Mouse (Mus musculus): ENCODE results near the gene Naxd.
"Not testable (repeated sequence)": the region's sequence is repeated elsewhere in the genome, so short reads cannot be mapped to it uniquely, and the experiment has no call there.

The Naxd gene

DNA sequence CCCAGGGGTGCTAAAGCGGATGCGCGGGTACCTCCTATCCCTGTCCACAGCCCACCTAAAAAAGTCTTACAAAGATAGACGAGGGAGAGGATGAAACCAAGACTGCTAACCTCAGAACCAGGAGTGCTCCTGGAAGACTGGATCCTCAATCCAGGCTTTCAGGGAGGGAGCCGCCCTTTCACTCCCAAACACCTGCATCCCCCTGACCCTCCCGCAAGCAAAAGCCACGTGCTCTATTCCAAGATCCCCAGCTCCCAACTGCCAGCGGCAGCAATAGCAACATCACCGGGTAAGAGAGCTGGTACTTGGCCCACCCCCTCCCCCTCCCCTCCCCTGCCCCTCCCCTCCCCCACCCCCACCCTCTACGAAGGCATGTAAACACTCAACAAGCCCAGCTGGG lies 21.9 kb upstream of the Naxd start:
- no peak for DNase-seq

- DNase-seq, result no peak
These were observed 21.4 kb upstream of the Naxd start for GRCm38 (mm10) chr8:11475876-11476275.

DNA sequence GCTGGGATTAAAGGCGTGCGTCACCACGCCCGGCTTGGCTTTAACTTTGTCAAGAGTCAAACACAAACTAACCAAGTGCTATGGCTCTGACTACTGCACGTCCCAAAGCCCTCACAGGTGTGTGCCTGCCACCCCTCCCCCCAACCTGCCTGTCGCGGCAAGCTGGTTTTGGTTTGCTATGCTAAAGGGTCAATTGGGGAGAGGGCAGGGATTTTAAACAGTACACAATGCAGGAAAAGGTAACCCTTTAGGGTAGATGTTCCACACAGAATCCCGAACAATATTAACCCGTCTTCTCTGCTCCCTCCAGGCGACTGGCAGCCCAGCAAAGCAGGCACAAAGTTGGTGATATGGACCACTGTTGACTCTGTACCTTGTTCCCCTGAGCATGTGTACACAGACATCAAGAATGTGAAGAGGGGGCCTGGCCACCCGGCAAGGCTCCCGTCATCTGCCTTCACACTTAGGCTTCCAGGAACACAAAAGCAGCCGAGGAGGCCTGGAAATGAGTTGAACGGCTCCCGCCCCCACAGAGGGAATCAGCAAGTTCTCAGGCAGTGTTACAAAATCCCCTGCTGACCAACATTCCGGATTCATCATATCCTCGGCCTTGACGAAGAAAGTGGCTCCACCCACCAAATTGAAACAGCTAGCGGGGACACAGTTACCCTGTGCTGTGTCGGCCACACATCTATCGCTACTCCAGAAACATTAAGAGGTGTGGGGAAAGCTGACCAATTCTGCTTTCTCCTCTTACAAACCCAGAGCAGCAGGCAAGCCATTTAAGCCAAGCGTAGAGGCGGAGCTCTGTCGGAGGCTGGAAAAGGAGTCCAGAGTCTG lies 20.7 kb upstream of the Naxd start:
- no peak for DNase-seq

DNA sequence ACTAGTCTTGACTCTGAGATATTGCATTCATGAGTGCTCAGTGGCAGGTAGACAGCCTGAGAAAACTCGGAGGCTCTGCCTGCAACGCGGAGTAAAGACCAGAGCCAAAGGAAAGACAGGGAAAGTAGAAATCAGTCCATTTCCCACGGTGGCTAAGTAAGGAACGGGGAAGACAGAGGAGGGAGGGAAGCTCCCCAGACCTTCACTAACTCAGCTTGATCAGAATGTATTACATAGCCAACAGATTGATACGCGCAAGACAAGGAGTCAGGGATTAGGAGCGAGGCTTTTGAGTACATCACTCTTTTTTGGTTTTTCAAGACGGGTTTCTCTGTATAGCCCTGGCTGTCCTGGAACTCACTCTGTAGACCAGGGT lies 20.1 kb upstream of the Naxd start:
- DNase-seq, result no peak

- peak; percentile 56 for DNase-seq
These were observed 19.2 kb upstream of the Naxd start, which contains the start of gene Rab20 for GRCm38 (mm10) chr8:11477811-11478761. Rab20 (minus strand) TSS chr8:11478710.

DNA sequence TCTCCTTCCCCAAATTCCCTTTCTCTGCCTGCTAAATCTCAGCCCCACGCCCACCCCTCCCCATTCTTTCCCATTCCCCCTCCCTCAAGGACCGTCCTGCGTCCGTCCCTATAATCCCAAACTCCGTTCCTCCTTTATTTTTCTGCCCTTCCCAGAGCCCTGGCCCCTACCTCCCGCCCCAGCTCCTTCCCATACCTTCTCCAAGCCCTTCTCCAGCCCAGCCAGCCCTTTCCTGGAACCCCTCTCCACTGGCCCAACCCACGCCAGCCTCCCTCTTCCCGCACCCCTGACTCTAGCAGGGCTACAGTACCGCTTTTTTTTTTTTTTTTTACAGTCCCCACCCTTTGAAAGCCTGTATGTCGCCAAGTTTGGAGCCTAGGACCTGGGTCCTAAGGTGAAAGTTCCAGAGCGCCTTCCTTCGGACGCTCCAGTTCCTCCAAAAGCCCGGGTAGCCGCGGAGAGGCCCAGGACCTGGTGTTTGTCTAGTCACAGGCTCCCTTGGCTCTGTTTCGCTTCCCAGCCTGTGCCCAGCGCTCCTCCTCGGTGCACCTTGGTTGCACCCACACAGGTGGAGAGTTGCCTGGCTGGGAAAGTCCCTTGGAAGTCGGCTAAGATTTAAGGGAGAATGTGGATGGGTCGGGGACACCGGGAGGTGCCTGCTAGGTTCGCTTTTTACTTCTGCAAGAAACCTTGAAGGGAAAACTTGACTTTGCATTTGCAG lies 18.3 kb upstream of the Naxd start:
- DNase-seq, result no peak

GRCm38 (mm10) chr8:11479591-11479990 lies 17.7 kb upstream of the Naxd start:
- no peak for DNase-seq

DNA sequence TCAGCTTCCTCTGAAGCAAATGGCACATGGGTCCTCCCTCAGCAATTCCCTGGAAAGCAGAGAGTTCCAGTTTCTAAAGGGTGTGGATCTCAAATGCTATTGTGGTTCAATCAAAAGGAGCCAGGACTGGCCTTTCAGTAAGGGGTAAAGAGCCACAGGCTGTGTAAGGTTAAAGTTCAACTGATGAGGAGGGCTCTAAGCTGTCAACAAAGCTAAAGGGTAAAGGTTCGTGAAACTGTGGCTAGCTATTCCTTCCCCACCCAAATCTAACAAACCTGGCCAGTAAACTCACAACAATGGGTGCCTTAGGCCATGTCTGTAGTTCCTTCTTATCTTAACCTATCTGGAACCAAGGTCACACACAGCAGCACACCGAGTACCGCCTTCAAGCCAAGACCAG lies 15.4 kb upstream of the Naxd start:
- no peak for DNase-seq

DNA sequence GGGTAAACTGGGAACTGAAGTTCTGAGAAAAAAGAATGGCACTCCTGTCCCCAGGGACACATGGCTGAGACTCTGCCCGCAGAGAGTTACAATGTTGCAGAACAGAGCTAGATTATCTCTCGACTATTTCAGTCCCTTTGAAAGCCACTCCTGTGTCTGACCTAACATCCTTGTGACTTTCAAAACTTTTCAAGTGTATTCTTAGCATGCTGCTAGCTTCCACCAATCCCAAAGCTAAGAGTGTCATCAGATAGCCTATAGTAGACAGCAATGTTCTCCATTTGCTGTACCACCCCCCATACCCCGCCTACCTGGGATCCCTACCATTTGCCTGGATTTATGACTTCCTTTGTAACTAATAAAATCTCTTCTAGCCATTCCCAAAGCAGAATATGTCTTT lies 14.8 kb upstream of the Naxd start:
- no peak for DNase-seq

DNA sequence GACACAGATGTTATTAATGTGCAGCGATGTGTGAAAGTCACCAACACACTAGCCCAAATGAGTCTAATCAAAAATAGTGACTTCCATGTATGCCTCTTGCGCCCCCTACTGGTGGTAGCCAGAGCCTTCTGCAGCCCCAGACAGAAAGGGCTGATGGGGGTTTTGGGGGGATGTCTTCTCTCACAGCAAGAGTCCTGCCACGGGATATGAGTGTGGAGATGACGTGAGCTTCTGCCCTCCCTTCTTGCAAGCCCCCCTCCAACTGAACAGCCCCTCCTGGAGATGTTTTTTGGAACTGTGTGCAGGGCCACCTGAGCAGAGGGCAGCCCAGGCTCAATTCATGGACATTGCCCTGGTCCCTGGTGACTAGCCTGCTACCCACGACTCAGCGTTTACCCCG lies 11.2 kb upstream of the Naxd start:
- DNase-seq, result peak; percentile 84

DNA sequence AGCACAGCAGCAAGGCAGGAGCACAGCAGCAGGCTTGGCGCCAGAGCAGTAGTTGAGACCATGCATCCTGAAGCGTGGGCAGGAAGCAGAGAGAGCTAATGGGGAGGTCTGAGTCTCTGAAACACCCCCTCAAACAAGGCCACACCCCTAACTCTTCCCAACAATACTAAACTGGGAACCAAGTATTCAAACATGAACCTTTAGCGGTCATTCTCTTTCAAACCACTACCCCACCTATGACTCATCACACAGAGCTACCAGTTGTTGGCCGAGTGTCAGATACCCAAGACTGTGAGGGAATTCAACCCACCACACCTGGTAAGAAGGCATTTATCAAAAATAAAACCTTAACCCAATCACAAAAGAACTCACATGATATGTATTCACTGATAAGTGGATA lies 10.1 kb upstream of the Naxd start:
- no peak for DNase-seq

DNA sequence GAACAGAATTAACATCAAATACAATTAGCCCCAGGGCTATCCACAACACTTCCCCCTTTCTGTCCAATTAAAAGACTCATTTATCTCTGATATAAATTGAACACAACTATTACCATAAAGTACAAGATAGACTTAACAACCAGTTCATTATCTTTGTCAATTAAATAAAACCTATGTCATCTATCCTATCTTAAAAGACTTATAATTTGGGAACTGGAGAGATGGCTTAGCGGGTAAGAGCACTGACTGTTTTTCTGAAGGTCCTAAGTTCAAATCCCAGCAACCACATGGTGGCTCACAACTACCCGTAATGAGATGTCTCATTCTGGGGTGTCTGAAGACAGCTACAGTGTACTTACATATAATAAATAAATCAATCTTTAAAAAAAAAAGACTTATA lies 5.0 kb upstream of the Naxd start:
- DNase-seq, result not testable (repeated sequence)

DNA sequence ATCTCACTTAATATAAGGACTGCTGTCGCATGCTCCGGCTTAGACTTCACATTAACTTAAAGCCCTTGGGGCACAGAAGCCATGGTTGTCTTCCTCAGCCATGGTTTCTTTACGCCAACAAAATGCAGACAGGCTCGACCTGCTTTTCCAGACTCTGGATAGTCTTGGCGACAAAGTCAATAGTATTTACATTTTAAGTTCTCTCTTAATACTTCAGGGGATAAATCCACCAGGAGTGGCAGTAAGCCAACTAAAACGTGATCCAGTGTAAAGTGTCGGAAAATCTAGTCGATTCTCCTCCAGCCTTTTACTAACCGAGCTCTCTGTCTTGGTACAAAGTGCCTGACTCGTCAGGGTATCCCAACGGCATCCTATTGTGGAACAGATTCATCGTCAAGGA lies 975 bp downstream of the Naxd start:
- no peak for DNase-seq

GRCm38 (mm10) chr8:11498786-11499485 lies 1.6 kb downstream of the Naxd start:
- no peak for DNase-seq

DNA sequence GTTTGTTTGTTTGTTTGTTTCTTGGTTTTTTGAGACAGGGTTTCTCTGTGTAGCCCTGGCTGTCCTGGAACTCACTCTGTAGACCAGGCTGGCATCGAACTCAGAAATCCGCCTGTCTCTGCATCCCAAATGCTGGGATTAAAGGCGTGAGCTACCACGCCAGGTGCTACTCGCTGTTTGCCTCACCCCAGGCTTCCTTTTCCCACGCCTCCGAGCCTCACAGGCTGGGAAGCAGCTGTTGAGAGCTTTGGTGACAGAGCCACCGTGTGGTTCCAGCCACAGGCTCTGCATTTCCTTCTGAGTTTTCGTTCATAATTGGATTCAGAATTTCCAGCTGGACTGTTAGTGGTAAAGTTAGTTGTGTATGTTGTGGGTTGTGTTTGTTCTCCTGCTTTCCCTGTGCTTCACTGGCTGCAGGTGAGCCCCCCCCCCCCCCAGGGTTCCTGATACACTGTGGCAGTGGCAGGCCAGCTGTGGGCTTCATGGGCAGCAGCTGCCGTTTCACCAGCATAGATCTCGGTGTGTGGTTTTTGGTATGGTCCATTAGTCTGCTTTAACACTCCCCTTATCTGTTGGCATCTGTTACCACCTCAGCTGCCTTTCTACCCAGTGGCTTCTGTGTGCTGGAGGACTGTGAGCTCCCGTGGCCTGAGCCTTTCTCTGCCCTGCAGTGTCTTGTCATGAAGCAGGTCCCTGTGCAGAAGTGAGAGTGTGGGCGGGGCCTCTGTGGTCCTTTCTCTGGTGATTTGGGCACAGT lies 6.3 kb downstream of the Naxd start:
- DNase-seq, result no peak

DNA sequence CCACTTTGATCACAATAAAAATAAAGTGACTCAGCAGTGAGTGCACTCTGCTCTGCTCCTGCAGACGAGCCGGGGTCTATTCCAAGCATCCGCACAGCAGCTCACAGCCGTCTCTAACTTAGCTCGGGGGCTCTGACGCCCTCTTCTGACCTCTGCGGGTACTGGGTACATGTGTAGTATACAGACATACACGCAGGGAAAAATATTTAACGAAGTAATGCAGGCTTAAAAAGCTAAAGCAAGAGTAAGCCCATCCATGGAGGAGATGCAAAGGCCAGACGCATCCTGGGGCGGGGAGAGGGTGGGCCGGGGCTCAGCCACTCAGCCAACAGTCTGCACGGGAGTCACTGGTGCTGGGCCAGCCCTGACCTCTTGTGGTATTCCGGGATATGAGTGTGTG lies 8.8 kb downstream of the Naxd start:
- no peak for DNase-seq

- DNase-seq, result peak; percentile 66
These were observed 9.5 kb downstream of the Naxd start for GRCm38 (mm10) chr8:11506802-11507201.

DNA sequence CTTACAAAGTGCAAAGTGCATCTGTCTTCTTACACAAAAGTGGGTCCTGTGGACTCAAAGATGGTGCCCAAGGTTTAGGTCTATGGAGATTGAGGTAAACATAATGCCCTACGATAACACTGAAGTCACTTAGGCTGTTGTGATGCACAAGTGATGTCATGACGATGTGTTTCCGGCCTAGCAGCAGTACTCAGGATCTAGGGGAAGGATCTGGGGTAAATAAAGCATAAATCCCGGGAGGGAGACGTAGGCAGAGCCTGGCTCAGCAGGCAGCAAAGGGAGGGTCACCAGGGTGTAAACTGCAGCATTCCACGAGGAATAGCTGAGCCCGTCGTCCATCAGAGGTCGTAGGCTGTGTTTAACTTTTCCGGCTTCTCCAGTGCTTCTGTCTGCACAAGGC lies 11.6 kb downstream of the Naxd start:
- no peak for DNase-seq

- DNase-seq, result no peak
These were observed 13.7 kb downstream of the Naxd start for GRCm38 (mm10) chr8:11510971-11511370.

GRCm38 (mm10) chr8:11512711-11513110 lies 15.4 kb downstream of the Naxd start:
- DNase-seq, result no peak

DNA sequence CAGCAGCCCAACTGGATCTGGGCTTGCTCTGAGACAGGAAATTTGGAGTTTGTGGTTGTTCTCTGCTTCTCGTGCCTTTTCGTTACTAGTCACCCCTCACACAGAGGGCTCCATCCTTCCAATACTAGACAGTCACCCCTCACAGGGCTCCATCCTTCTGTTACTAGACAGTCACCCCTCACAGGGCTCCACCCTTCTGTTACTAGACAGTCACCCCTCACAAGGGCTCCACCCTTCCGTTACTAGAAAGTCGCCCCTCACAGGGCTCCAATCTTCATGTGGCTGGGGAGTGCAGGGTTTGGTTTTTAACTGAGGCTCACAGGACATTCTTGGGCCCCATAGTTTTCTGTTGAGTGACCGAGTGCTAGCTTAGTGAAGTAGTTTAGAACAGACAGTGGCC lies 15.9 kb downstream of the Naxd start:
- no peak for DNase-seq

- DNase-seq, result no peak
These were observed 19.0 kb downstream of the Naxd start for GRCm38 (mm10) chr8:11516292-11516691.
